Mouse (Mus musculus): Measurements from ENCODE around the gene Prlr. TPM values are rescaled to one million over a fixed set of nuclear protein-coding genes. Genes with fewer than 3 reads are reported as not detected.

Prlr gene
- 0.04 and 0.07 TPM in 2 replicates for polyA plus RNA-seq (2014; fragmentation: Nextera tagmentation; extraction: Ambion mirVana)

DNA sequence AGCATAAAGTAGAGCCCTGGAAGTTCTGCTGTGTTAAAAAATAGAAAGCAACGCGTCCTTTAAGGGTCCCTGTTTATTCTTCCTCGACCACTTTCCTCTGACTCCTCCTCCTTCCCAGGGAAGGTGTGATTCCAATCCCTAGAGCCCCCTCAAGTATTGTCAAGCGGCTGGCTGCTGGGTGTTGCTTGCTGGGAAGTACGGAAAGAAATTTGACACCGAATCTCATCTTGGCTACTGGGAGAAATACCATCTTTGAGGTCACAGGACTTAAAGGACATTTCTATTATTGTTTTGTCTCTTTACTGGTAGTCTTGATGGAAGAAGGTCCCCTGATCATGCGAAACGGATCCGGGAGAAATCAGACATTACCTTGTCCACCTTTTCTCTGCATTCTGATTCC, at the start of gene Prlr:
TSS of gene Prlr (plus strand) at position 156 of the 400 bp plus-strand sequence.
- Histone ChIP-seq H3K27ac (ENCODE audit: low read depth) (no peak within 1 kb of the TSS), H3K9me3 (ENCODE audit: low read depth, low read length) (no peaks in the 10 kb centered on the region), H3K4me2 (peak within 1 kb of the TSS; percentile 67), H3K4me1 (ENCODE audit: insufficient read depth) (no peaks in the 10 kb centered on the region), H3K36me3 (ENCODE audit: insufficient read depth) (no peaks in the 10 kb centered on the region), H3K9ac (peak within 1 kb of the TSS; percentile 32), H3K4me3 (ENCODE audit: low read depth, low read length) (peak within 1 kb of the TSS; percentile 34), H3K27me3 (ENCODE audit: insufficient read depth, low read length) (no peaks in the 10 kb centered on the region)
- 1% methylated on average over 9 of the region's 9 CpGs for WGBS
- DNase-seq (peak; percentile 6), ATAC-seq (ENCODE audit: insufficient read depth) (no peak)
- TF ChIP-seq CTCF (IDR thresholded peaks at IDR 0.05; ENCODE audit: low read depth), result no peak

DNA sequence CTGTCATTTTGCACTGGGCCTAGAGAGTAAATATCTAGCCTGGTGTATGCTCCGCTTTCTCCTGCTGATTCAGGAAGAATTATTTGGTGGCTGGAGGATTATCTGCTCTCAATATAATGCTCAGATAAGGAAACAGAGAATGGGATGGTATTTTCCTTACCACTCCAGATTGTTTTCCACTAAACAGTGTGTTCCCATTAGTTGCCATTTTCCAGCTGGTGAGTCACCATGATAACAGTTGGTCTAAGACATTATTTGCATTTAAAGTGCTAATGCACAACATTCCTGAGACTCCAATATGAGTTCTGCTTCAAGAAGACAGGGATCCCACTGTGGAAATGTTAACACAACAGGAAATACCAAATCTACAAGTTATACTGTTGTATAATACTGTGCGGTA, 43.3 kb upstream of the Prlr start:
- TF ChIP-seq CTCF (IDR thresholded peaks at IDR 0.05; ENCODE audit: low read depth), result no peak
- H3K27ac ChIP-seq (ENCODE audit: low read depth), result no peak overlapping the region
- no peak overlapping the region for H3K4me3 ChIP-seq (ENCODE audit: low read depth, low read length)
- H3K27me3 ChIP-seq (ENCODE audit: insufficient read depth, low read length), result no peaks in the 10 kb centered on the region
- no peak overlapping the region for H3K9ac ChIP-seq
- ATAC-seq (ENCODE audit: insufficient read depth), result no peak
- no peaks in the 10 kb centered on the region for H3K4me1 ChIP-seq (ENCODE audit: insufficient read depth)
- no peak overlapping the region for H3K4me2 ChIP-seq
- 82% methylated on average over 2 of the region's 2 CpGs for WGBS
- H3K36me3 ChIP-seq (ENCODE audit: insufficient read depth), result no peaks in the 10 kb centered on the region
- no peaks in the 10 kb centered on the region for H3K9me3 ChIP-seq (ENCODE audit: low read depth, low read length)
- DNase-seq, result no peak

DNA sequence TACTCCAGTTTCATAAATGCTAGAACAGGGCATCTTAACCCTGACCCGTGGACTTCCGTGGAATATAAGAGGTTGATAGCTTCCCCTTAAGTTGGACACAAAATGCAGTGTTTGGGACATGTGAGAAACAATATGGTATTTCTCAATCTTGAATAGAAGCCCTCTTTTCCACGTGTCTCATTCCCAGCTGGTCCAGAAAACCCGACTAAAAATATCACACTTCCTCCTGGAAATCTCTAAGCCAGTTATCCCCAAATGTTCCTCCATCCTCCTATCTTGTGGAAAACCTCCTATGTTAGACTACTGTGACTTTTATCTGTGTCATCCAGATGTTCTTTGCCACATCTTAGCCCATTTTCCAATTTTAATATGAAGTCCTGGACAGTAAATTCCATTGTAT, 42.1 kb upstream of the Prlr start:
- H3K36me3 ChIP-seq (ENCODE audit: insufficient read depth), result no peaks in the 10 kb centered on the region
- no peak overlapping the region for H3K4me2 ChIP-seq

DNA sequence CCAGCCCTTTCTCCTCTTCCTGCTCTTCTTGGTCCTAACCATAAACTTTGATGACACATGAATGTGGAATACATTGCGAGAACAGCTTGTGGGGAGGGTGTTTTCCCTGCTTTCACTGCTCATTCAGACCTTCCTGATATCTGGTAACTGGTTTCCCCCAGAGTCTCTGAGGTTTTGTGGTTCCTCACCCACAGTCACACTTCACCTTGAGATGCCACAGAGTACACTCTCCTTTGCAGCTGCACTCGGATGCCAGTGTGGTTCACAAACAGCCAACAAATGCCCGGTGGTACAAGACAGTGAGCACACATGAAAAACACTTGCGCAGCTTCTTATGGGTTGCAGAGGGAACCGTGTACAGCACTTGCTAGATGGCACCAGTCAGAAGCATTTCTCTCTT, 32.5 kb upstream of the Prlr start:
- TF ChIP-seq CTCF (IDR thresholded peaks at IDR 0.05; ENCODE audit: low read depth), result no peak
- Histone ChIP-seq H3K9ac (no peak overlapping the region), H3K27ac (ENCODE audit: low read depth) (no peak overlapping the region), H3K4me3 (ENCODE audit: low read depth, low read length) (no peak overlapping the region), H3K27me3 (ENCODE audit: insufficient read depth, low read length) (no peaks in the 10 kb centered on the region), H3K4me1 (ENCODE audit: insufficient read depth) (no peaks in the 10 kb centered on the region), H3K36me3 (ENCODE audit: insufficient read depth) (no peaks in the 10 kb centered on the region), H3K9me3 (ENCODE audit: low read depth, low read length) (no peaks in the 10 kb centered on the region), H3K4me2 (no peak overlapping the region)
- WGBS, result 87% methylated on average over 5 of the region's 5 CpGs
- DNase-seq, result no peak
- ATAC-seq (ENCODE audit: insufficient read depth), result no peak

More for the DNA sequence above, 42.1 kb upstream of the Prlr start:
- TF ChIP-seq CTCF (IDR thresholded peaks at IDR 0.05; ENCODE audit: low read depth), result no peak
- Histone ChIP-seq H3K4me3 (ENCODE audit: low read depth, low read length) (no peak overlapping the region), H3K4me1 (ENCODE audit: insufficient read depth) (no peaks in the 10 kb centered on the region), H3K9ac (no peak overlapping the region), H3K27ac (ENCODE audit: low read depth) (no peak overlapping the region), H3K27me3 (ENCODE audit: insufficient read depth, low read length) (no peaks in the 10 kb centered on the region), H3K9me3 (ENCODE audit: low read depth, low read length) (no peaks in the 10 kb centered on the region)
- DNase-seq (no peak), ATAC-seq (ENCODE audit: insufficient read depth) (no peak)
- 60% methylated on average over 4 of the region's 4 CpGs for WGBS

DNA sequence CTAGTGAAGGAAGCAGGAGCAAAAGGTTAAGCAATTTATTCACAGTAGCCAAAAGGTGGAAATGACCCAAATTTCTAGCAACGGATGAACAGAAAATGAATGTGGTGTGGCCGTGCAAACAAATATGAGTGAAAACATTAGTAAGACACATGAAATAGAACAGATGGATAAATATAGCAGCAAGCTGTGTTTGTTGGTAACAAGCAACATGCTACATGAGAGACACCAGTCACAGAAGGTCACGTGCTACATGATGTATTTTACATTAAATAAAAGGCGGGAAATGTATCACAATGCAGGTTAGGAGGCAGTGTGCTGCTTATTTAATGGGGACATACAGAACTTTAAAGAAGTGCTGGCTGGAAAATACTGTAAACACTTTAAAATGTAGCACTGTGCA, 28.8 kb upstream of the Prlr start:
- Histone ChIP-seq H3K4me1 (ENCODE audit: insufficient read depth) (no peaks in the 10 kb centered on the region), H3K27ac (ENCODE audit: low read depth) (no peak overlapping the region)

DNA sequence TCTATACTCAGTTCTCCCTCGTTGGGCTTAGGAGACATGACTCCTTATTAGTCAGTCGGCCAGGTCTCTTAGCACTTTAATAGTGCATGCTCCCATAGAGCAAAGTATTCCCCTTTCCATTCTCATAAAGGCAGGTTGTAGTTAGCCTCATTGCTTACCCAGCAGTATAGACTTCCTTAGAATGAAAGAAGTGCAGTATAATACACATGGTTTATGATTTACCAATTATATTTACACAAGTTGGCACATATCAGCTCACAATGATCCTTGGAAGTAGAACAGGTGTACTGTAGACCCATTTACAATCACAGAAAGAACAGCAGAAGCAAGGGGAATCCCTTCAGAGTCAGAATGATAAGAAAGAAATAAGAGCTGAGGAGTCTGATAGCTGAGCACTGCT, 16.4 kb upstream of the Prlr start:
- H3K9ac ChIP-seq, result no peak overlapping the region
- H3K9me3 ChIP-seq (ENCODE audit: low read depth, low read length), result no peaks in the 10 kb centered on the region; the same call in 1 of the 2 replicates
- H3K36me3 ChIP-seq (ENCODE audit: insufficient read depth), result no peaks in the 10 kb centered on the region
- no peak overlapping the region for H3K4me2 ChIP-seq
- no peaks in the 10 kb centered on the region for H3K27me3 ChIP-seq (ENCODE audit: insufficient read depth, low read length)
- no peak overlapping the region for H3K4me3 ChIP-seq (ENCODE audit: low read depth, low read length)
- H3K27ac ChIP-seq (ENCODE audit: low read depth), result no peak overlapping the region
- DNase-seq (no peak), ATAC-seq (ENCODE audit: insufficient read depth) (no peak)
- no peak for TF ChIP-seq CTCF (IDR thresholded peaks at IDR 0.05; ENCODE audit: low read depth)
- WGBS, result 70% methylated on average over 2 of the region's 2 CpGs
- no peaks in the 10 kb centered on the region for H3K4me1 ChIP-seq (ENCODE audit: insufficient read depth)

More for the DNA sequence above, 28.8 kb upstream of the Prlr start:
- WGBS, result 79% methylated on average over 4 of the region's 4 CpGs
- no peaks in the 10 kb centered on the region for H3K9me3 ChIP-seq (ENCODE audit: low read depth, low read length)
- H3K9ac ChIP-seq, result no peak overlapping the region
- no peak overlapping the region for H3K4me2 ChIP-seq
- no peak for DNase-seq
- no peaks in the 10 kb centered on the region for H3K27me3 ChIP-seq (ENCODE audit: insufficient read depth, low read length)
- H3K4me3 ChIP-seq (ENCODE audit: low read depth, low read length), result no peak overlapping the region
- no peak for ATAC-seq (ENCODE audit: insufficient read depth)
- no peak for TF ChIP-seq CTCF (IDR thresholded peaks at IDR 0.05; ENCODE audit: low read depth)
- no peaks in the 10 kb centered on the region for H3K36me3 ChIP-seq (ENCODE audit: insufficient read depth)

DNA sequence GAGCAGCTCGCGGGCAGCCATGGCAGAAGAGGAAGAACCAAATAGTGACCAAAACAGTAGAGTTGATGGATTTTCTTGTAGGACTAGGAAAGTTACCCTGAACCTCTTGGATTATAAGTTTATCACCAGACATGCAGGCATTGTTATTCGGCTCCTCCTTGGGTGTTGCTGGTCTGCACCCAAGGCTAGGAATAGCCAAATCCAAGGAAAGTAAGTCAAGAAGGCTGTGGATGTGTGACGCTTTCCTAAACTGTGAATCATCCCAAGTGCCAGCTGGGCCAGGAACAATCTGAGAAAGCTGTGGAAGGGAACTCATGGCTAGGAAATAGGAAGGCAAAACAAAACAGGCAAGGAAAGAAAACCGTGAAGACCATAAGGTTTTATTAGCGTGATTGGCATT, 2.0 kb upstream of the Prlr start:
- ATAC-seq (ENCODE audit: insufficient read depth), result no peak
- H3K9ac ChIP-seq, result no peak overlapping the region

DNA sequence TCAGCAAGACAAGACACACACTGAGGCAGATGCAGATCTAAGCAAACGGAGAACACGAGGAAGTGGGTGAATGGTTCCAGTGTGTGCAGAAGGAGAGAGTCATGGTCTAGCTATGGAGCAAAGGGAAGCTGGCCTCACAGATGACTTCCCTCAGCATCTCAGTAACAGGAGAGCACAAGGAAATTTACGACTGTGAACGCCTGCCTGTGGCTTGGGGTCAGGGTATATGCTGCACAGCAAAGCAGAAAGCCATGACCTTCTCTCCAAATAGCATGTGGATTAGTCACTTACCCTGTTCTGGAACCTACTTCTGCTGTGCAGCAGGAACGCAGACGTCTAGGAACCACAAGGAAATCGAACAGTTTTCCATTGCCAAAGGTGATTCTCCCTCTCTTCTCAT, 1.4 kb upstream of the Prlr start:
- no peaks in the 10 kb centered on the region for H3K27me3 ChIP-seq (ENCODE audit: insufficient read depth, low read length)
- H3K4me2 ChIP-seq, result no peak overlapping the region
- 76% methylated on average over 7 of the region's 7 CpGs for WGBS
- H3K9ac ChIP-seq, result no peak overlapping the region
- no peaks in the 10 kb centered on the region for H3K9me3 ChIP-seq (ENCODE audit: low read depth, low read length)
- no peak overlapping the region for H3K27ac ChIP-seq (ENCODE audit: low read depth)
- no peak for ATAC-seq (ENCODE audit: insufficient read depth)
- H3K36me3 ChIP-seq (ENCODE audit: insufficient read depth), result no peaks in the 10 kb centered on the region
- H3K4me3 ChIP-seq (ENCODE audit: low read depth, low read length), result no peak overlapping the region
- no peaks in the 10 kb centered on the region for H3K4me1 ChIP-seq (ENCODE audit: insufficient read depth)
- no peak for DNase-seq
- no peak for TF ChIP-seq CTCF (IDR thresholded peaks at IDR 0.05; ENCODE audit: low read depth)

More for the DNA sequence above, 2.0 kb upstream of the Prlr start:
- WGBS, result 87% methylated on average over 6 of the region's 6 CpGs
- no peak for TF ChIP-seq CTCF (IDR thresholded peaks at IDR 0.05; ENCODE audit: low read depth)
- no peak overlapping the region for H3K27ac ChIP-seq (ENCODE audit: low read depth)
- H3K27me3 ChIP-seq (ENCODE audit: insufficient read depth, low read length), result no peaks in the 10 kb centered on the region
- H3K4me1 ChIP-seq (ENCODE audit: insufficient read depth), result no peaks in the 10 kb centered on the region
- DNase-seq, result no peak
- H3K4me3 ChIP-seq (ENCODE audit: low read depth, low read length), result no peak overlapping the region
- H3K36me3 ChIP-seq (ENCODE audit: insufficient read depth), result no peaks in the 10 kb centered on the region
- no peak overlapping the region for H3K4me2 ChIP-seq
- H3K9me3 ChIP-seq (ENCODE audit: low read depth, low read length), result no peaks in the 10 kb centered on the region

All from lung, embryonic 14.5 days (tissue).